ENCODE assay signal across 1 mouse cellular context in the genomic region with DNA sequence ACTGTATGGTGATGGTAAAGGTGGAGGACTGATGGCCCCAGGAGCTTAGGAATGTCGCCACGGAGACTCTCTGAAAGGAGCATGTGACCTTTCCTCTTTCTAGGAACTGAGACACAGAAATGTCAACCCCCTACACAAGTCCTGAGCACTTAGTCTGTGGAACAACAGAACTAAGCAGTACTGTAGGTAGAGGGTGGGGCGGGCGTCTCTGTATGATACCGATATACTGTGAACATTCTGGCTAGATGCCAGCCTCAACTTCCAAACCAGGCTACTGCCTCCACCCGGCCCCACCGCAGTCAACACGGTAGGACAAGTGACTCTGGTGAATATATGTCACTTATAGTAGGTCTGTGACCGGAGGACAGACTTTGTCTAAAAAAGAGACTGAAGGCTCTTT.
TF ChIP-seq lines count a peak whose summit lies in the region.

No protein-coding gene starts in this region.

TF ChIP-seq in MEL, 35 proteins besides CTCF, POLR2A, EP300 and RAD21:
- no peak for TF ChIP-seq UBTF (IDR thresholded peaks at IDR 0.05; ENCODE audit: borderline replicate concordance, insufficient read depth, low read depth, low read length)
- no peak for TF ChIP-seq MAZ (IDR thresholded peaks at IDR 0.05; ENCODE audit: low read depth, low read length)
- peak; percentile 62 for TF ChIP-seq USF1 (IDR thresholded peaks at IDR 0.05; ENCODE audit: low read depth, low read length)
- TF ChIP-seq JUND (IDR thresholded peaks at IDR 0.05; ENCODE audit: low read depth, low read length), result no peak
- no peak for TF ChIP-seq E2F4 (IDR thresholded peaks at IDR 0.05; ENCODE audit: borderline replicate concordance, low read depth, low read length)
- TF ChIP-seq MYC (IDR thresholded peaks at IDR 0.05; ENCODE audit: low read depth, low read length), result no peak
- no peak for TF ChIP-seq NRF1 (IDR thresholded peaks at IDR 0.05; ENCODE audit: insufficient read depth, low read depth, low read length, poor library complexity, severe bottlenecking)
- TF ChIP-seq TAL1 (IDR thresholded peaks at IDR 0.05; ENCODE audit: low read length), result 0 out of 2 replicates have a peak, but pooled peaks have one; percentile 7
- no peak for TF ChIP-seq ZC3H11A (IDR thresholded peaks at IDR 0.05; ENCODE audit: low read depth, low read length)
- TF ChIP-seq MYB (IDR thresholded peaks at IDR 0.05; ENCODE audit: low read depth, low read length), result no peak
- TF ChIP-seq MAFK (IDR thresholded peaks at IDR 0.05; ENCODE audit: borderline replicate concordance, low read depth, low read length), result no peak
- peak; percentile 46; the same call in 1 of the 2 replicates for TF ChIP-seq SIN3A (IDR thresholded peaks at IDR 0.05; ENCODE audit: low read length)
- no peak for TF ChIP-seq RCOR1 (IDR thresholded peaks at IDR 0.05; ENCODE audit: low read depth, low read length)
- TF ChIP-seq GABPA (IDR thresholded peaks at IDR 0.05; ENCODE audit: low read depth, low read length), result no peak
- no peak for TF ChIP-seq USF2 (IDR thresholded peaks at IDR 0.05; ENCODE audit: borderline replicate concordance in 1 of 2, insufficient read depth in 1 of 2, low read depth in 1 of 2, low read length in 2 of 2)
TF ChIP-seq in MEL: peak in this region for 3.
